9 mouse cellular contexts compared by ENCODE assay signal in genomic region chr3:109361882-109362281, GRCm38 (mm10). TPM values are rescaled to one million over a fixed set of nuclear protein-coding genes. Genes with fewer than 3 reads are reported as not detected.
DNase-seq lines count a peak whose midpoint lies in the region; ATAC-seq and TF ChIP-seq lines count a peak whose summit lies in the region.
"Had no signal": no experiment of that assay in that cellular context is flagged by ENCODE, and none has a peak within 500 bp of the region (broad histone marks: within the 10 kb centered on the region; RNA-seq: fewer than 3 reads in every experiment).

No protein-coding gene starts in this region.

- H3K4me1 ChIP-seq in intestine, embryonic 15.5 days (replicated peaks): 0 out of 2 replicates have a peak, but pooled peaks cover 3% of the 10 kb centered on the region
- no peaks in the 10 kb centered on the region for H3K4me1 ChIP-seq in forebrain, postnatal 0 days (ENCODE audit: insufficient read depth)

- peak; percentile 79 for ATAC-seq in megakaryocyte, adult 5-6 weeks (ENCODE audit: poor library complexity, severe bottlenecking)
- no peak for ATAC-seq in intestine, embryonic 15.5 days
- no peak for ATAC-seq in forebrain, postnatal 0 days

- no peaks in the 10 kb centered on the region for H3K36me3 ChIP-seq in intestine, embryonic 15.5 days
- no peaks in the 10 kb centered on the region for H3K36me3 ChIP-seq in forebrain, postnatal 0 days (ENCODE audit: insufficient read depth)
- H3K36me3 ChIP-seq: neural tube, embryonic 13.5 days had no signal

- H3K27ac ChIP-seq in intestine, embryonic 15.5 days: no peak overlapping the region
- no peak overlapping the region for H3K27ac ChIP-seq in forebrain, postnatal 0 days (ENCODE audit: low read depth, low read length)
- H3K27ac ChIP-seq: neural tube, embryonic 13.5 days had no signal

- H3K9ac ChIP-seq in intestine, embryonic 15.5 days: no peak overlapping the region
- H3K9ac ChIP-seq in forebrain, postnatal 0 days: no peak overlapping the region
- H3K9ac ChIP-seq: neural tube, embryonic 13.5 days had no signal

- DNase-seq in spleen, postnatal 36 days (ENCODE audit: low spot score in 2 of 2): peak; percentile 23 to 34
- no peak for DNase-seq in spleen, postnatal 14 days (ENCODE audit: low spot score in 2 of 2)
- peak; percentile 34 to 44 for DNase-seq in kidney, postnatal 36 days
- no peak for DNase-seq in T-cell, adult 2 months (ENCODE audit: low spot score)
- no peak for DNase-seq in right cerebral cortex, postnatal 10 days (ENCODE audit: low spot score in 2 of 2)
- no peak for DNase-seq in forebrain, postnatal 0 days

- H3K4me2 ChIP-seq in intestine, embryonic 15.5 days (replicated peaks): no peak overlapping the region
- H3K4me2 ChIP-seq in forebrain, postnatal 0 days (ENCODE audit: low read depth): no peak overlapping the region
- H3K4me2 ChIP-seq: neural tube, embryonic 13.5 days had no signal

- no peak for TF ChIP-seq CTCF in forebrain, postnatal 0 days (IDR thresholded peaks at IDR 0.05; ENCODE audit: low read depth)

- 83% methylated on average over 5 of the region's 5 CpGs for WGBS in intestine, embryonic 15.5 days
- WGBS in forebrain, postnatal 0 days: 80% methylated on average over 5 of the region's 5 CpGs

- no peaks in the 10 kb centered on the region for H3K27me3 ChIP-seq in intestine, embryonic 15.5 days (replicated peaks)
- H3K27me3 ChIP-seq in forebrain, postnatal 0 days (ENCODE audit: insufficient read depth, low read length): no peaks in the 10 kb centered on the region
- H3K27me3 ChIP-seq: neural tube, embryonic 13.5 days had no signal

- H3K9me3 ChIP-seq in intestine, embryonic 15.5 days: no peaks in the 10 kb centered on the region
- no peaks in the 10 kb centered on the region for H3K9me3 ChIP-seq in forebrain, postnatal 0 days (ENCODE audit: low read length)
- H3K9me3 ChIP-seq: neural tube, embryonic 13.5 days had no signal

- no peak overlapping the region for H3K4me3 ChIP-seq in intestine, embryonic 15.5 days (replicated peaks)
- H3K4me3 ChIP-seq in forebrain, postnatal 0 days (ENCODE audit: low read depth, low read length): no peak overlapping the region
- H3K4me3 ChIP-seq: neural tube, embryonic 13.5 days had no signal

RNA-seq across cellular contexts. Expression of gene Vav3, which starts 21.4 kb away (rescaled TPM):
- 44.2 and 49.7 TPM in 2 replicates for total RNA-seq in megakaryocyte, adult 5-6 weeks (2015)
- total RNA-seq in megakaryocyte, adult 5-6 weeks (2017): 60.9 and 67.8 TPM in 2 replicates
- 15.9 and 16.6 TPM in 2 replicates for polyA plus RNA-seq in intestine, embryonic 15.5 days (2015; fragmentation: Nextera tagmentation; extraction: Ambion mirVana)
- 7.9 and 9.0 TPM in 2 replicates for total RNA-seq in forebrain, postnatal 0 days (2014; rRNA removed)
- 4.6 and 7.7 TPM in 2 replicates for polyA plus RNA-seq in forebrain, postnatal 0 days (2015; fragmentation: Nextera tagmentation; extraction: Ambion mirVana)

Comparison
In these comparisons a context has a peak if more than half of its experiments do, and no peak if none do; other contexts are left out.
1. DNase-seq: peak in spleen, postnatal 36 days (2 of 2) and kidney, postnatal 36 days (2 of 2); none in spleen, postnatal 14 days (0 of 2), T-cell, adult 2 months (single experiment), right cerebral cortex, postnatal 10 days (0 of 2) and forebrain, postnatal 0 days (single experiment).